Mouse (Mus musculus) erythroid progenitor cell, adult 5-6 weeks (primary cell): ENCODE data around the gene Trib3. TPM values are rescaled to one million over a fixed set of nuclear protein-coding genes. Genes with fewer than 3 reads are reported as not detected.
"Not testable (repeated sequence)": the region's sequence is repeated elsewhere in the genome, so short reads cannot be mapped to it uniquely, and the experiment has no call there.

Experiments
- ATAC-seq: replicated peaks from 2 replicates; pipeline ENCODE4 v1.8.0; 2016; ENCODE audit warnings: moderate number of reproducible peaks, mild to moderate bottlenecking, moderate TSS enrichment, inconsistent platforms; ENCODE audit not compliant: poor library complexity, low FRiP score, severe bottlenecking
- total RNA-seq, 2 experiments: library from RNA; stranded (forward) in 1 of 2; stranded (reverse) in 1 of 2; fragments of 150-400 nt in 1 of 2; fragments of 186-747, 209-891 nt in 1 of 2; gene quantifications; 2 replicates each; pipeline versions ENCODE4 v1.2.3 to v1.2.4; 2015 to 2017; ENCODE audit warnings: low replicate concordance in 2 of 2

Gene Trib3
- total RNA-seq (2015; ENCODE audit: low replicate concordance), result not detected in 2 replicates
- 3.1 TPM in 1 of 2 replicates, not detected in the other for total RNA-seq (2017; ENCODE audit: low replicate concordance)

GRCm38 (mm10) chr2:152343329-152344213 lies at the start of gene Trib3:
Gene Trib3, minus strand, starts transcription at chr2:152344032.
- peak; percentile 79 for ATAC-seq

- no peak for ATAC-seq
Observed at GRCm38 (mm10) chr2:152393225-152394017, 49.6 kb upstream of the Trib3 start.

- ATAC-seq, result 0 out of 2 replicates have a peak, but pooled peaks have one; percentile 43
Observed at GRCm38 (mm10) chr2:152392786-152393185, 49.0 kb upstream of the Trib3 start.

GRCm38 (mm10) chr2:152384191-152384590 lies 40.4 kb upstream of the Trib3 start:
- ATAC-seq, result no peak

GRCm38 (mm10) chr2:152376345-152376741 lies 32.5 kb upstream of the Trib3 start, which contains the start of gene Nrsn2:
Gene Nrsn2, minus strand, starts transcription at chr2:152376638.
- no peak for ATAC-seq

- ATAC-seq, result no peak
Observed at GRCm38 (mm10) chr2:152375652-152376344, 32.0 kb upstream of the Trib3 start.

- ATAC-seq, result peak; percentile 86
Observed at GRCm38 (mm10) chr2:152373547-152373946, 29.7 kb upstream of the Trib3 start.

GRCm38 (mm10) chr2:152372661-152373060 lies 28.8 kb upstream of the Trib3 start:
- ATAC-seq, result no peak

GRCm38 (mm10) chr2:152372104-152372503 lies 28.3 kb upstream of the Trib3 start:
- no peak for ATAC-seq

GRCm38 (mm10) chr2:152368532-152369140 lies 24.8 kb upstream of the Trib3 start:
- peak; percentile 59 for ATAC-seq

- ATAC-seq, result no peak
Observed at GRCm38 (mm10) chr2:152367917-152368316, 24.1 kb upstream of the Trib3 start.

GRCm38 (mm10) chr2:152363245-152364147 lies 19.7 kb upstream of the Trib3 start:
- ATAC-seq, result peak; percentile 91

- ATAC-seq, result no peak
Observed at GRCm38 (mm10) chr2:152361193-152361592, 17.4 kb upstream of the Trib3 start.

- no peak for ATAC-seq
Observed at GRCm38 (mm10) chr2:152360271-152360775, 16.5 kb upstream of the Trib3 start.

- ATAC-seq, result no peak
Observed at GRCm38 (mm10) chr2:152359616-152360015, 15.8 kb upstream of the Trib3 start.

- ATAC-seq, result not testable (repeated sequence)
Observed at GRCm38 (mm10) chr2:152358977-152359376, 15.1 kb upstream of the Trib3 start.

GRCm38 (mm10) chr2:152357254-152357653 lies 13.4 kb upstream of the Trib3 start:
- no peak for ATAC-seq

GRCm38 (mm10) chr2:152349842-152350540 lies 6.2 kb upstream of the Trib3 start:
- ATAC-seq, result no peak
